Mouse (Mus musculus): Measurements from ENCODE around the gene Tcn2.
A peak's percentile ranks its signal among the peaks of the same experiment; 100 is the strongest.
"Not testable (repeated sequence)": the region's sequence is repeated elsewhere in the genome, so short reads cannot be mapped to it uniquely, and the experiment has no call there.

The Tcn2 gene

GRCm38 (mm10) chr11:3931511-3932211 is at the start of gene Tcn2:
Gene Tcn2 (minus strand): TSS chr11:3932159.
- peak; percentile 97 for DNase-seq

- DNase-seq, result no peak
Measured at GRCm38 (mm10) chr11:3981536-3981935, 49.6 kb upstream of the Tcn2 start.

- no peak for DNase-seq
Measured at GRCm38 (mm10) chr11:3978421-3978820, 46.5 kb upstream of the Tcn2 start.

GRCm38 (mm10) chr11:3976678-3977077 is 44.7 kb upstream of the Tcn2 start, which contains the start of gene 4930556J24Rik:
Gene 4930556J24Rik (minus strand): TSS chr11:3976778.
- no peak for DNase-seq

- no peak for DNase-seq
Measured at GRCm38 (mm10) chr11:3974311-3974710, 42.4 kb upstream of the Tcn2 start.

- DNase-seq, result no peak
Measured at GRCm38 (mm10) chr11:3973081-3973480, 41.1 kb upstream of the Tcn2 start.

- DNase-seq, result no peak
Measured at GRCm38 (mm10) chr11:3970361-3970760, 38.4 kb upstream of the Tcn2 start.

- peak; percentile 20 for DNase-seq
Measured at GRCm38 (mm10) chr11:3969837-3970236, 37.9 kb upstream of the Tcn2 start.

GRCm38 (mm10) chr11:3964416-3965172 is 32.6 kb upstream of the Tcn2 start:
- DNase-seq, result no peak

- peak; percentile 88 for DNase-seq
Measured at GRCm38 (mm10) chr11:3963610-3964415, 31.9 kb upstream of the Tcn2 start, which contains the start of gene Pes1. Gene Pes1 (plus strand): TSS chr11:3963975.

GRCm38 (mm10) chr11:3963155-3963554 is 31.2 kb upstream of the Tcn2 start:
- DNase-seq, result no peak

- no peak for DNase-seq
Measured at GRCm38 (mm10) chr11:3961761-3962160, 29.8 kb upstream of the Tcn2 start.

- no peak for DNase-seq
Measured at GRCm38 (mm10) chr11:3960901-3961300, 28.9 kb upstream of the Tcn2 start.

- DNase-seq, result not testable (repeated sequence)
Measured at GRCm38 (mm10) chr11:3955371-3955770, 23.4 kb upstream of the Tcn2 start.

- DNase-seq, result not testable (repeated sequence)
Measured at GRCm38 (mm10) chr11:3954876-3955275, 22.9 kb upstream of the Tcn2 start.

- DNase-seq, result no peak
Measured at GRCm38 (mm10) chr11:3946386-3946785, 14.4 kb upstream of the Tcn2 start.

GRCm38 (mm10) chr11:3941371-3941770 is 9.4 kb upstream of the Tcn2 start:
- DNase-seq, result no peak

- DNase-seq, result no peak
Measured at GRCm38 (mm10) chr11:3937321-3937874, 5.4 kb upstream of the Tcn2 start.

- DNase-seq, result no peak
Measured at GRCm38 (mm10) chr11:3936318-3936717, 4.4 kb upstream of the Tcn2 start.

- no peak for DNase-seq
Measured at GRCm38 (mm10) chr11:3935135-3935534, 3.2 kb upstream of the Tcn2 start.

- DNase-seq, result no peak
Measured at GRCm38 (mm10) chr11:3933756-3934285, 1.9 kb upstream of the Tcn2 start.

- DNase-seq, result no peak
Measured at GRCm38 (mm10) chr11:3930931-3931330, 1.0 kb downstream of the Tcn2 start.

GRCm38 (mm10) chr11:3930019-3930418 is 1.9 kb downstream of the Tcn2 start:
- DNase-seq, result peak; percentile 71

Measured in lung, postnatal 36 days (tissue).